Mouse (Mus musculus): Measurements from ENCODE around the gene Acbd4.

The Acbd4 gene

DNA sequence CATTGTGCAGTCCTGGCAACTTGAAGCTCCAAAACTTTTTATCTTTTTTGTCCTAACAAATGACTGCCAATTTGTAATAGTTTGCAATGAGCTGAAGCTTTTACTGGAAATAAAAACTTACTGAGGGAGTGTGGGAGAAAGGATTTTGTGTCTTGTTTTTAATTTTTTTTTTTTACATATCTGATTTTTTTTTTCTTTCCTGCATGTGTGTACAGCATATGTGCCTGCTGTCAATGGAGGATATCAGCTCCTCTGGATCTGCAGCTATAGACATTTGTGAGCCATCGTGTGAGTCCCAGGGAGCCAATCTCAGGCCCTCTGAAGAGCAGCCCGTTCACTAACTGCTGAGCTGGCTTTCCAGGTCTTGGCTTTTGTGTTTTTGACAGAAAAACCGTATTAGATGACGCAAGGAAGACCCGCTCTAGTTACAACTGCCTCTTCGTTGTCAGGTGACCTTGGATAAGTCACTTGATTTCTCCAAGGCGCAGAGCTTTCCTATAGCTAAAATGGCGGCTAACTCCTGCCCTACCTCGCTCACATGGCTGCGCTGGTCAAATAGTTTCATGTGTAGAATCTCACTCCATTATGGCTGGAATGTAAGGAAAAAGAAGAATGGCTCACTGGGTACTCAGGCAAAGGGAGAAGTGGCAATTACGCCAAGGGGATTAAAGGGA is 12.9 kb downstream of the Acbd4 start:
- DNase-seq (ENCODE audit: extremely low spot score), result no peak

DNA sequence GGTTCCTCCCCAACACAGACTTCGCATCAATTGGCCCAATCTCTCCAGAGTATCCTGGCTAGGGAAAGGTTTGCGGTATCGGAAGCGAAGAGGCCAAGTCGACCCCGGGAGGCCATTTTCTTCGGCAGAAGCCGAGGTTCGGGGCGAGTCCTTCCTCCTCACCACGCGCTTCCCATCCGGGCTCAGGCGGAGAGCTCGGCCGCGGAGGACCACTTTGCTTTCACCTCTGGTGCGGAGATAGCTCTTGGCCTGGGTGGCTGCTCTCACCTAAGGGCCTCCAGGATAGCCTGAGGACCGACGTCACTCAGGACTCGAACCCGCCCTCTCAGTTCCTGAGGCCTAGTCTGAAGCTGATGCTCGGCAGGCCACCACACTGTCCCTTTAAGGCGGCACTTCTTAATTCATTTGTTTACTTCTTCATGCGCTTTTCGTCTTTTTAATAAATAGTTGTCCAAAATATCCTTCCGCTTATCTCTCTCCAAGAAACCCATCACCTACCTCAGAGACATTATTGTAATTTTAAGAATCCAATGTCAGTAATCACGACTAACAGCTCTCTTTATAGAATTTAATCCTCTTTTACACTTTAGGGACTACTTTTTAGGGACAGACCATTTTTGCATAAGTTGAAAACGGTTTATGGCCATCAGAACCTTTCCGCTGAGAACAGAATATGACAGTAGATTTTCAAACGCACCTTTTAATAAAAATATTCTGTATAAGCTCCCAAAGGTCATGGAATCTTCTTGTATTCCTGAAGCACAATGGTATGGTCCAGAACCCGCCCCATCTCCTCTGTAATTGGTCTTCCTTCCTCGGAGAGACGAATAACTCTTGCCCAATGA is 13.9 kb downstream of the Acbd4 start:
- DNase-seq (ENCODE audit: extremely low spot score), result peak; percentile 85

DNA sequence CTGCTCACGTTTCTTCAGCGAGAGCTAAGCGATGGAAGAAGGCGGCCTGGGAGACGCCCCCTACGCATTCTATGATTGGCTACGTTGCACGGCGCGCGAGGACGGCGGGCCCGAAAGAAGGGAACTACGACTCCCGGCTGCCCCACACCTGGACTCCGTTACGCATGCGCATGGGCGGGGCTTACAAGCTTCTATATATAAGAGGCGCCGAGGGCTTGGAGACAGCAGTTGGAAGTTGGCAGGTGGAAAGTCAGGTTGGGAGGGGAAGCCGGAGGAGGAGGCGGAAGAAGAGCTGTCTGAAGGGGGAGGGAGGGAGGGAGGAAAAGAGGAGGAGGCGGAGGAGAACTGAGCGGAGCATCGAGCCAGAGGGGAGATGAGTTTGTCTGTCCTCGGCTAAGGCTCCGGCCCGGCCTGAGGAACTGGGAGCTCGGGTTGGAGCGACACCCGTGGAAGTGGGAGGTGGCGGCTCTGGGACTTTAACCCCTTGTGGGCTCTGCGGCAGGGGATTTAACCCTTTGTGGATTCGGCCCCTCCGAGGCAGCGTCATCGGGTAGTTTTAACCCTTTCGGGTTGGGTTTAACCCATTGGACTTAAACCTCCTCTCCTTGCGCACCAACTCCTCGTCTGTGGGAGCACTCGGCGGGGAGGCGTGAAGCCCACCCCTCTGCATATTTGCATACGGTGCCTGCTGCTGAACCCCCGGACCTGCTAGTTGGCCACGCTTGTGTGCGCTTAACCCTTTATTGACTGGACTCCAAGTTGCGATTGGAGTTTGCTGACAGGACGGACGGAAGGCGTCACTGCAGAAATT is 14.7 kb downstream of the Acbd4 start, which contains the start of gene Hexim1:
Gene Hexim1 (plus strand): TSS at position 224 of the 811 bp plus-strand sequence.
- DNase-seq (ENCODE audit: extremely low spot score), result peak; percentile 100

DNA sequence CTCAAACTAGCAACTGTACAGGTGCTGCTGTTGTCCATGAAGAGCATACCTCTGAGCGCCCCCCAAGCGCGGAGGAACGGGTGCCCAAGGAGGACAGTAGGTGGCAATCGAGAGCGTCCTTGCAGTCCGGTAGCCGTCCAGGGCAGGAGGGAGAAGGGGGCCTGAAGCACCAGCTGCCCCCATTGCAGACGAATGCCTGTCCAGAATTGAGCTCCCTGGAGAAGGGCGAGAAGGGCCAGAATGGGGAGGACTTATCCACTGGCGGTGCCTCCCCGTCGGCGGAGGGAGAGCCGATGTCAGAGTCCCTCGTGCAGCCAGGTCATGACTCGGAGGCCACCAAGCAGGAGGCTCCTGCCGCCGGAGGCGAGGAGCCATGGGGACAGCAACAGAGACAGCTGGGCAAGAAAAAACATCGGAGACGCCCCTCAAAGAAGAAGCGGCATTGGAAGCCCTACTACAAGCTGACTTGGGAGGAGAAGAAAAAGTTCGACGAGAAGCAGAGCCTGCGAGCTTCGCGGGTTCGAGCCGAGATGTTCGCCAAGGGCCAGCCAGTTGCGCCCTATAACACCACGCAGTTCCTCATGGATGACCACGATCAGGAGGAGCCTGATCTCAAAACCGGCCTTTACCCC is 15.6 kb downstream of the Acbd4 start:
- DNase-seq (ENCODE audit: extremely low spot score), result peak; percentile 83

DNA sequence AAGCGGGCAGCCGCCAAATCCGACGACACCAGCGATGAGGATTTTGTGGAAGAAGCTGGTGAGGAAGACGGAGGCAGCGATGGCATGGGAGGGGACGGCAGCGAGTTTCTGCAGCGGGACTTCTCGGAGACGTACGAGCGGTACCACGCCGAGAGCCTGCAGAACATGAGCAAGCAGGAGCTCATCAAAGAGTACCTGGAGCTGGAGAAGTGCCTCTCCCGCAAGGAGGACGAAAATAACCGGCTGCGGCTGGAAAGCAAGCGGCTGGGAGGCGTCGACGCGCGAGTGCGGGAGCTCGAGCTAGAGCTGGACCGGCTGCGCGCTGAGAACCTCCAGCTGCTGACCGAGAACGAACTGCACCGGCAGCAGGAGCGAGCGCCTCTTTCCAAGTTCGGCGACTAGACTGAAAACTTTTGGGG is 16.1 kb downstream of the Acbd4 start:
- no peak for DNase-seq (ENCODE audit: extremely low spot score)

DNA sequence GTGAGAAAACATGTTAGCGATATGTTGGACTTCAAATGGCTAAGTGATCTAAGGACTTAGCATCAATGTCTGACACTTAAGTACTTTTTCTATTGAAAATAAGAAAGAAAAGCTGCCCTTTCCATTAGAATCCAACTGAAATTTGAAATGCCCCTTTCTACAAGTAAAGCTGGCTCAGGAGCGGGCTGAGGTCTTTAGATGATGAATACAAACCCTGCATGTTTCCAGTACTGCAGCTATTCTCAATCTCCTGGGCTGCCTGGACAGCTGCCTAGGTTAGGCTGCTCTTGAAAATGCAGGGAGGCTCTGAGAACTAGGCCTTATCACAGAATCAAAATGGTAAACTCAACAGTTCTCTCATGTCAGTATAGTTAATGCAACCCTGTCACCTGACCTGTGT is 17.4 kb downstream of the Acbd4 start:
- DNase-seq (ENCODE audit: extremely low spot score), result no peak

DNA sequence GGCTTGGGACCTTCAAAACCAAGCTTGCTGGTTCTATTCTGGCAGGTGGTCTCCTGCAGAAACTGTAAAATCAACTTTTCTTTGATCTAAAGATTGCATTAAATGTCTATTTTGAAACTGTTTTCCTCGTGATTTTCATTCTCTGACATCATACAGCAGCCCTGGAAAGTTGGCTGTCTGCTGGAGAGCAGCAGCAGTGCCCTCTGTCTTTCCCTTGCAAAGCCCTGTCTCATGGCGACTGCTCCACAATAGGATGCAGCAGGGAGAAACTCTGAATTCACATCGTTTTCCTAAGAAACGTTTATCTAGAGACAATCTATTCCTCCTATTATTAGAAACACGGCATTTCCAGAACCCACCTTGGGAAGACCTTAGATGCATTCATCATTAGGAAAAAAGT is 18.1 kb downstream of the Acbd4 start:
- DNase-seq (ENCODE audit: extremely low spot score), result no peak

DNA sequence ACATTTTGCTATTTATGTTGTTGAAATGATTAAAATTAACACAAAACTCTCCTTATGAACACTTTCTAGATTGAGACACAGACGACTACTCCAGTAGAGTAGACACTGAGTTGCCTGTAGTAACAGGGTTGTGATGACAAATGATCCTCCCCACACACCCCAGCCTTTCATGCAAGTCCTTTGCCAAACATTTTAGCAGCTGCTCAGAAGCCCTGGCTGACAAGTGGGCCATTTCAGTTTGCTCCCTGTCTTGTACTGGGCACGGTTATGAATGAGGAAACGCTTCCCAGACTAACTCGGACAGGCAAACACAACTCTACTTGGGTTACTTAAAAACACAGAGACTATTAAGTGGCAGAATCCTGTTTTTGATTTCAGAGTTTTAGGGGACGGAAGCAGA is 18.8 kb downstream of the Acbd4 start:
- DNase-seq (ENCODE audit: extremely low spot score), result no peak

DNA sequence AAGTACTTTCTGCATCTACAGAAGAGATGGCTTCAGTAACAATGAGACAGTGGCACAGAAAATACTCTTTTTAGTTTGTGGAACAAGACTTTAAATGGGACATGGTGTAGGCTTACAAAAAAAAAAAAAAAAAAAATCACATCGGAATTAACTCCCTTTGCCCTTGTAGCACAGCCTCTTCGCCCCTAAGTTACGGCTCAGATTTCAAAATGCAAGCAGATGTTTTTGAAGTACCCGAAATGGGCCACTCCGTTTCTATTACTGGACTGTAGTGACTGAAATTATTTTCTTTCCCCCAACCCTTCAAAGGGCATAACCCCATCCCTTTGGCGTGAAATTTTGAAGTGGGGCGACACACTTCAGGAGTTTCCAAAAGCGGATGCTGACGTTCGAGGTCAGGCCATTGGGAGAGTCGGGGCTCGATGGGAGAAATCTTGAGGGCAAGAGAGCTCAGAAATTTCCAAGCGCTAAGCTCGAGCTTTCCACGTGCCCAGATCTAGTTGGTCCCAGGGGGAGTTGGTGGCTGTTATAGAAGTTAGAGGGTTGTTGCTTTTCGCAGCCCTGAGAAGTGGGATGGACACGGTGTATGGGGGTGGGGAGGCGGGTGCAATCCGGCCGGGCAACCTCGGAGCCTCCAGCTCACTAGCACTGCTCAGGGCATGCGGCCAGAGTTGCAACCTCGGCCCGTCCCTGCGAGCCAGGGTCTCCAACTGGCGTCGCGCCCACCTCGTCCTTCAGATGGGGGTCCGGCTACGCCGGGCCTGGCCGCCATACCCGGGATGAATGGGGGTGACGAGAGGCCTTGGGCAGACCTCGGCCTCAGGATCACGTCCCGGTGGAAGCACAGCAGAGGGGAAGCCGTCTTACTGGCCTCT is 30.5 kb downstream of the Acbd4 start, which contains the start of gene Hexim2:
Gene Hexim2 (plus strand): TSS at position 729 of the 875 bp plus-strand sequence.
- DNase-seq (ENCODE audit: extremely low spot score), result peak; percentile 69

DNA sequence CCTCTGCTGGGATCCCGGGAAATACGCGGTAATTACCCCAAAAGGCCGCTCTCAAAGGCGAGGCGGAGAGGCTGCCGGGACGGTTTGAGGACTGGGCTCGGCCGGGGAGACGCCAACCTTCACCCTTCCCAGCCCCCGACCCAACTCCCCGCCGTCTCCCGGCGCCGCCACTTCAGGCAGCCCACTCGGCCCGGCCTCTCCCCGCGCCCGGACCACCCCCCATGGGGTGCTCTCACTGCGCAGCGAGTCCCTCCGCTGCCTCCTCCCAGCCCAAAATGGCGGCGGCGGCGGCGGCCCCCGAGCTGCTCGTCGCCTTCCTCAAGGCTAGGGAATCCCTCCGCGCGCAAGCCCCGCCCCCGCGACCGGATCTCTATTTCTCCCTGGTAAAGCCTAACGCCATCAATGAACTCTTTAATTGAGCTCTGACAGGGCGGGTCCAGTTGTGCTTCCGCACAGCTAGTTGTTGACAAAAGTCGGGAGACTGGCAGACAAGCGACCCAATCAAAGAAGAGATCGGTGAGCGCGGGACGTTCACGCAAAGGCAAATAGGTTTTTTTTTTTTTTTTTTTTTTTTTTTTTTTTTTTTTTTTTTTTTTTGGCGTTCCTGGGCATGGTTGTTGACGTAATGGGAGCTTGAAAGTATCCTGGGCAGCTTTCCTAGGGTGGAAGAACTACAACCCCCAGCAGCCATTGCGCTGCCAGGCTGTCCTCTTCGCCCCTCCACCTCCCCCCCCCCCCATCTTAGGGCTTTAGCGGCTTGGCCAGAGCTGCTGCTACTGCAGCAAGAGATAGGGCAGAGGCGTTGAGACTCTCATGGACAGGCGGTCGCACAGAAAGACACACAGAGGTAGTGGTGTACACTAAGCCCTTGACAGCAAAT is 31.3 kb downstream of the Acbd4 start:
- peak; percentile 99 for DNase-seq (ENCODE audit: extremely low spot score)

DNA sequence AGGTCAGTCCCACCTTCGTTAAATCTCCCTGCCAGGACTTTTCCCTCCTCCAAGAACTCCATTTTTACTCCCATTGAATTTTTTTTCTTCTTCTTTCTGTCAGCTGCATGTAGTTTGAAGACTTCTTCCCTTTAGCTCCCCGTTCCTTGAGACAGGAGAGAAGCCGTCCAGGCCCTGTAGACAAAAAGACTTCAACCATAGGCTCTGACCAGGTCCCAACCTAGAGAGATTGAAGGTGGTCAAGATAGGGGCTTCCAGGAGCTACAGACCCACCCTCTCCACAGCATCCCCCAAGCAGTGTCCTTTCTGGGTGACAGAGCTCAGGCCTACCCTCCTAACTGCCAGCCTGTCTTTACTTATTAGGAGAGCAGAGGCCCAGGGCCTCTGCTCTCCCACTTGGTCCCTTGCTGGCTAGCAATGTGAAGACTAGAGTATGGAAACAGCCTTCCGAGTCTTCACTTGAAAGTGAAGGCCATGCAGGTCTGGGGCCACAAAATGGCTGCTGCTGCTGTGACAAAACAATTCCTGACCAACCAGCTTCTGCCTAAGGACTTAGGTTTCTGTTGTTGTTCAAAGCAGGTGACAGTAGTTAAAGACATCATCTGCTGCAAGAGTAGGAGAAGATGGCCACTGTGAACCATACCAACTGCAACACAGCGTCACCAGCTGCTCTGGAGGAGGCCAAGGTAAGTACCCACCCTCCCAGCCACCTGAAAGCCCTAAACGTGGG is 32.1 kb downstream of the Acbd4 start:
- DNase-seq (ENCODE audit: extremely low spot score), result no peak

DNA sequence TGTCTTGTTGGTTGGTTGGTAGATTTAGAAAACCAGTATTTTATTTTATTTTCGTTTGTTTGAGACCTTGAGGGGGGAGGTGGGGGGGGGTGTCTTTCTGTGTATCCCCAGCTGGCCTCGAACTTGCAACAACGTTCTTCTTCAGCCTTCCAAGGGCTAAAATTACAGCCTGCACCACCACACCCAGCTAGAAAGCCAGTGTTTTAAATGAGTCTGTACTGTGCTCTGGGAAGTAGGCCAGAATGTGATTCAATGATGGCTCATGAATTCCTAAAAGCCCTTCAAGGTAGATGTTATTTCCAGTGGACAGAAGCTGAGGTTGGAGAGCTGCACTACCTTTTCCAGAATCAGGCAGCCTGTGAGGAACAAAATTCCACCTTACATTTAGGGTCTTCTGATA is 32.7 kb downstream of the Acbd4 start:
- no peak for DNase-seq (ENCODE audit: extremely low spot score)

DNA sequence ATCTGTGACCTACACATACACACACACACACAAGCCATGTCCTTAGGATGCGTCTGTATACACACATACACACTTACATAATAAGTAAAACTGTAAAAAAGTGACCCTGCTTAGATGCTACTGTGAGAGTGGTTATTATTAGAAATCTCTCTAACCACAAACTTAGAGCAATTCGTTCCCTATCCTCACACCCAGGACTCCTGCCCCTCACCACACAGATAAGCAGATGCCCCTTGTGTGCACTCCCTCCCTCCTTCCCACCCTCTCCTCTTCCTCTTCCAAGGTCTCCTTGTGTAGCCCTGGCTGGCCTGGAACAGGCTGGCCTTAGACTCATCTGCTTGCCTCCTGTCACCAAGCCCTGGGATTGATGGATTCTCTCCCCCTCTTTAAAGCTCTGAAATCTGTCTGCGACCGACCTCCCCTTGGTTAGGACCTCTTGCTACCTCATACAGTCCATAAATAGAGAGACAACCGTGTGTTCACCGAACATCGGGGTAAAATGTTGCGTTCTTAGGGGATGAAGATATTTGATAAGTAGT is 34.6 kb downstream of the Acbd4 start:
- DNase-seq (ENCODE audit: extremely low spot score), result no peak

DNA sequence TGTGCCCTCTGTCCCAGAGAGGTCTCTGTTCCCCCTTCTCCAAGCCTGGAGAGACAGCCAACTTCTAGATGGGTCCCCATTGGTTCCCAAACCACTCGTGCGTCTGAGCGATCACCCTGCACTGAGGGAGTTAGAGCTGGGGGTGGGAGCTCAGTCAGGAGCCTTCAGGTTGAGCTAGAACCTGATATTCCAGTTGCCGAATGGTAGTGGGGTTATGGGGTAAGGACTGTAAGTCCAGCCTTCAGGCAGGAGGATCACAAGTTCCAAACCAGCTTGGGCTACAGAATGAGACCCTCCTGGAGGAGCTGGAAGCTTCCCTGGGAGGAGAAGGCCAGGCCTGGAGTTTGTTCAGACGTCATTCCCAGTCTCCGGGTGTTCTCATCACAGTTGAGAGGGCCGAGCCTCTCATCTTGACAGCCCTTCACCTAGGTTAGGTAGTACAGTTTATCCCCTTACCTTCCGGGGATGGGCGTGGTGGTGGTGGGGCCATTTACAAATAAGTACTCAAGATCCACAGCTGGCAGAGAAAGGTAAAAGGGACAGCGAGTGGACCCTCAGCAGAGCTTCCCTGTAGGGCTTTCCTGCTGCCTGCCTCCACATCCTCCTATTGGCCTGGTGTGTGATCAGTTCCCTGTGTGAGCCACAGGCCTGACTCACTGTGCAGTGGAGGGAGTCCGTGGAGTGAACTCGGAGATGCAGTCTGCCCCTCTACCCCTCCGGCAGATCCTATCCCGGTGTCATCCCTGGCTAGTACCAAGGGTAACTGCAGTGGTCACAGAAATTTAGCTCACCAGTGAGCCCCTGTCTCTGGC is 38.7 kb downstream of the Acbd4 start:
- DNase-seq (ENCODE audit: extremely low spot score), result no peak

DNA sequence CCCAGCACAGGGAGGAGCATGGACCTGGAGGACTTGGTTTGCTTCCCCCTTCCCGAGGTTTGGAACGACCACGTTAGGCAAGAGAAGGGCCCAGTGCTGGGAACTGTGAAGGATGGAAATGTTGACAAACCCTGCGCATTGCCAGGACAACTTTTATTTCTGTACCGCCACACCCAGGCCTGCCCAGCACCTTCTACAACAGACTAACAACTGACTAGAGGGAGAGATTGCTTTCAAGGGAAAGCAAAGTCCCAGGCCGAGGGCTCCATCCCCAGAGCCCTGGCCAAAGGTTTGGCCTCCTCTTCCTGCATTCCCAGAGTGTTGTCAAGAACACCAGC is 39.2 kb downstream of the Acbd4 start:
- no peak for DNase-seq (ENCODE audit: extremely low spot score)

DNA sequence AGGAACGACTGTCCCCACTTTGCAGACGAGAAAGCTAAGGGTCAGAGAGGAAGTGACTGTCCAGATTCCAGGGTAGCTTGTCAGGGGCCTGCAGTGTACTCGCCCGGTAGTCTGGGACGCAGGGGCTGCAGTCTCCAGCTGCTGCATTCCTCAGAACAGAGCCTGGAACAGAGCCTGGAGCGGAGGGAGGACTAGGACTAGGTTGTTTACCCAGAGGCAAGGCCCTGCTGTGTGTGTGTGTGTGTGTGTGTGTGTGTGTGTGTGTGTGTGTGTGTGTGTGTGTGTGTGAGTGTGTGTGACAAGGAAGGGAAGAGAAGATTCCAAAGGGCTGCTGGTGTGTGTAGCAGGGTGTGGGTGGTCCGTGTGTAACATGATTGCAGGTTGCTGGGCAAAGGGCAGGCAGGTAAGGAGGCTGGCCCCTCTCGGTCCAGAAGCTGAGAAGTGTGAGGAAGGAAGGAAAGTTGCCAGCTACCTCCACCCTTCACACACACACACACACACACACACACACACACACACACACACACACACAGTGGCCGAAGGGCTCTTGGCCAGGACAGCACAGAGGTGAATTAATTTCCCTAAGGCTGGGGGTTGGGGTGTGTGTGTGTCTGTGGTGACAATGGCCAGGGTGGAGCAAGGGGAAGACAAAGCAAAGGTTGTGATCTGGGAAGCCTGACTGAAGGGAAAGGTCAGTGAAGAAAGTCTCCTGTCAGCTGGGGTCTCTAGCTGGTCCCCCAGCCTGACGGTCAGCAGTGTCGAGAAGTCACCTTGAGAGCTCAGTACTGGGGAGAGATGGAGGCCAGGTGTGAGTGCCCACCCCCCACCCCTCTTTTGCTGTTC is 39.8 kb downstream of the Acbd4 start:
- DNase-seq (ENCODE audit: extremely low spot score), result peak; percentile 32

DNA sequence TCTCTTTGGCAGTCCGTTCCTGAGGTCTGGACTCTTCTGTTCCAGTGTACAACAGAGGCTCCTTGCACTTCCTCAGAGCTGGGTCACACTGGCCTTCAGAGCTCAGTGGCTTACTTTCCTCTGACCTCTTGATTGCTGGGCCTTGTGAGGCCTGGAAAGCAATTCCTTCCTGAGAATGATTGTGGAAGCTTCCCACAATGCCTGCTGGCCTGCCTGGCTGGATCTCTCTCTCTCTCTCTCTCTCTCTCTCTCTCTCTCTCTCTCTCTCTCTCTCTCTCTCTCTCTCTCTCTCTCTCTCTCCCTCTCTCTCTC is 40.4 kb downstream of the Acbd4 start:
- DNase-seq (ENCODE audit: extremely low spot score), result no peak
